Mouse (Mus musculus) forebrain, embryonic 12.5 days (tissue): ENCODE results near the gene Gm3404. TPM values are rescaled to one million over a fixed set of nuclear protein-coding genes. Genes with fewer than 3 reads are reported as not detected.
"Not testable (repeated sequence)": the region's sequence is repeated elsewhere in the genome, so short reads cannot be mapped to it uniquely, and the experiment has no call there.

Experiments
- ATAC-seq: fragments of 200-750 bp; cut with Nextera tagmentation; 2 replicates; pipeline ENCODE4 v1.8.0; 2017; ENCODE audit warnings: moderate TSS enrichment; ENCODE audit not compliant: low FRiP score
- H3K27ac ChIP-seq: fragments of 300-500 bp; sonication (generic); 2 replicates; pipeline ENCODE4 v1.5.1; 2016; ENCODE audit warnings: mild to moderate bottlenecking
- H3K27me3 ChIP-seq: fragments of 300-500 bp; sonication (generic); 2 replicates; pipeline ENCODE4 v1.6.1; 2016; ENCODE audit warnings: mild to moderate bottlenecking
- H3K36me3 ChIP-seq: fragments of 300-500 bp; sonication (generic); replicated peaks from 2 replicates; pipeline ENCODE4 v1.6.1; 2016; ENCODE audit warnings: mild to moderate bottlenecking
- H3K4me1 ChIP-seq: fragments of 300-500 bp; sonication (generic); 2 replicates; pipeline ENCODE4 v1.6.1; 2016
- H3K4me2 ChIP-seq: fragments of 300-500 bp; sonication (generic); 2 replicates; pipeline ENCODE4 v1.6.1; 2016; ENCODE audit warnings: mild to moderate bottlenecking, moderate library complexity
- H3K4me3 ChIP-seq: fragments of 300-500 bp; sonication (generic); replicated peaks from 2 replicates; pipeline ENCODE4 v1.5.1; 2016; ENCODE audit warnings: mild to moderate bottlenecking
- H3K9ac ChIP-seq: fragments of 300-500 bp; sonication (generic); 2 replicates; pipeline ENCODE4 v1.6.1; 2016; ENCODE audit warnings: mild to moderate bottlenecking
- H3K9me3 ChIP-seq: fragments of 300-500 bp; sonication (generic); 2 replicates; pipeline ENCODE4 v1.6.1; 2016
- WGBS: fragments of 180-500 bp; shearing (Covaris S2); methylation state at CpG from one replicate; pipeline ENCODE4 v1.1.7; 2016; 5-methylcytosine and 5-hydroxymethylcytosine counted together
- polyA plus RNA-seq: library from polyadenylated mRNA; unstranded; fragments of >200 nt; fragmentation: Nextera tagmentation; extraction: Ambion mirVana; gene quantifications from 2 replicates; pipeline ENCODE4 v1.2.1, GENCODE M21; 2016

The Gm3404 gene
- polyA plus RNA-seq, result not detected in 2 replicates

GRCm38 (mm10) chr5:146525501-146525900 lies at the start of gene Gm3404:
Gm3404 (plus strand) TSS chr5:146525801.
- H3K4me3 ChIP-seq, H3K9me3 ChIP-seq, H3K36me3 ChIP-seq, H3K27ac ChIP-seq, H3K27me3 ChIP-seq, H3K4me2 ChIP-seq, H3K9ac ChIP-seq, H3K4me1 ChIP-seq, ATAC-seq: not testable (repeated sequence)
- 91% methylated on average over 3 of the region's 3 CpGs for WGBS

- not testable (repeated sequence) for H3K36me3 ChIP-seq, H3K4me3 ChIP-seq, ATAC-seq, H3K4me2 ChIP-seq, H3K27ac ChIP-seq, H3K4me1 ChIP-seq, H3K9me3 ChIP-seq, H3K27me3 ChIP-seq, H3K9ac ChIP-seq
- WGBS, result 7% methylated on average over 4 of the region's 4 CpGs
Observed at GRCm38 (mm10) chr5:146479564-146479963, 46.0 kb upstream of the Gm3404 start.

GRCm38 (mm10) chr5:146481665-146482064 lies 43.9 kb upstream of the Gm3404 start, which contains the start of gene Gm6408:
Gm6408 (plus strand) TSS chr5:146481965.
- H3K27ac ChIP-seq, H3K4me1 ChIP-seq, H3K27me3 ChIP-seq, H3K4me3 ChIP-seq, H3K4me2 ChIP-seq, ATAC-seq, H3K9me3 ChIP-seq, H3K36me3 ChIP-seq, H3K9ac ChIP-seq: not testable (repeated sequence)
- WGBS, result 96% methylated on average over 3 of the region's 3 CpGs

GRCm38 (mm10) chr5:146488959-146489358 lies 36.6 kb upstream of the Gm3404 start:
- ATAC-seq, result not testable (repeated sequence)

GRCm38 (mm10) chr5:146491063-146491462 lies 34.5 kb upstream of the Gm3404 start, which contains the start of gene Gm6370:
Gm6370 (plus strand) TSS chr5:146491363.
- not testable (repeated sequence) for H3K9me3 ChIP-seq, H3K4me3 ChIP-seq, H3K36me3 ChIP-seq, H3K4me2 ChIP-seq, H3K4me1 ChIP-seq, ATAC-seq, H3K27me3 ChIP-seq, H3K9ac ChIP-seq, H3K27ac ChIP-seq
- WGBS, result no CpG with 5 or more reads among the region's 5 CpGs

More at GRCm38 (mm10) chr5:146488959-146489358, 36.6 kb upstream of the Gm3404 start:
- not testable (repeated sequence) for H3K9ac ChIP-seq, H3K4me2 ChIP-seq, H3K4me1 ChIP-seq, H3K36me3 ChIP-seq, H3K4me3 ChIP-seq, H3K9me3 ChIP-seq, H3K27me3 ChIP-seq, H3K27ac ChIP-seq
- 16% methylated on average over 3 of the region's 4 CpGs for WGBS

GRCm38 (mm10) chr5:146502099-146502498 lies 23.5 kb upstream of the Gm3404 start, which contains the start of gene 4930449I24Rik:
4930449I24Rik (plus strand) TSS chr5:146502399.
- H3K27ac ChIP-seq, H3K9ac ChIP-seq, H3K9me3 ChIP-seq, H3K4me3 ChIP-seq, ATAC-seq, H3K4me1 ChIP-seq, H3K27me3 ChIP-seq, H3K4me2 ChIP-seq, H3K36me3 ChIP-seq: not testable (repeated sequence)
- WGBS, result no CpG with 5 or more reads among the region's 5 CpGs

- not testable (repeated sequence) for ATAC-seq, H3K27ac ChIP-seq, H3K4me1 ChIP-seq, H3K9me3 ChIP-seq, H3K9ac ChIP-seq, H3K4me2 ChIP-seq, H3K27me3 ChIP-seq, H3K4me3 ChIP-seq, H3K36me3 ChIP-seq
- WGBS, result 86% methylated on average over 1 of the region's 5 CpGs
Observed at GRCm38 (mm10) chr5:146513823-146514222, 11.8 kb upstream of the Gm3404 start, which contains the start of gene Gm3402. Gm3402 (plus strand) TSS chr5:146514123.

GRCm38 (mm10) chr5:146537347-146537746 lies 11.7 kb downstream of the Gm3404 start, which contains the start of gene Gm3409:
Gm3409 (plus strand) TSS chr5:146537647.
- H3K9me3 ChIP-seq, H3K9ac ChIP-seq, ATAC-seq, H3K4me1 ChIP-seq, H3K4me3 ChIP-seq, H3K36me3 ChIP-seq, H3K27me3 ChIP-seq, H3K27ac ChIP-seq, H3K4me2 ChIP-seq: not testable (repeated sequence)
- WGBS, result 93% methylated on average over 3 of the region's 3 CpGs

- H3K4me1 ChIP-seq, H3K4me2 ChIP-seq, H3K27me3 ChIP-seq, H3K27ac ChIP-seq, H3K9me3 ChIP-seq, H3K9ac ChIP-seq, ATAC-seq, H3K36me3 ChIP-seq, H3K4me3 ChIP-seq: not testable (repeated sequence)
- no CpG with 5 or more reads among the region's 3 CpGs for WGBS
Observed at GRCm38 (mm10) chr5:146555836-146556235, 30.2 kb downstream of the Gm3404 start, which contains the start of gene Gm3415. Gm3415 (plus strand) TSS chr5:146556136.

- Histone ChIP-seq H3K4me1 (no peaks in the 10 kb centered on the region), H3K27ac (no peak overlapping the region), H3K27me3 (no peaks in the 10 kb centered on the region), H3K9ac (no peak overlapping the region), H3K4me3 (no peak overlapping the region), H3K4me2 (no peak overlapping the region), H3K36me3 (no peaks in the 10 kb centered on the region), H3K9me3 (no peaks in the 10 kb centered on the region)
- WGBS, result 78% methylated on average over 1 of the region's 1 CpGs
- no peak for ATAC-seq
Observed at GRCm38 (mm10) chr5:146564259-146564658, 38.7 kb downstream of the Gm3404 start.

GRCm38 (mm10) chr5:146567054-146567453 lies 41.5 kb downstream of the Gm3404 start:
- Histone ChIP-seq H3K4me3 (no peak overlapping the region), H3K4me2 (no peak overlapping the region), H3K27me3 (no peaks in the 10 kb centered on the region), H3K9me3 (no peaks in the 10 kb centered on the region), H3K4me1 (no peaks in the 10 kb centered on the region), H3K9ac (no peak overlapping the region), H3K27ac (no peak overlapping the region), H3K36me3 (no peaks in the 10 kb centered on the region)
- ATAC-seq, result no peak
- 64% methylated on average over 4 of the region's 4 CpGs for WGBS

- not testable (repeated sequence) for H3K9ac ChIP-seq, ATAC-seq, H3K27me3 ChIP-seq, H3K27ac ChIP-seq, H3K4me1 ChIP-seq, H3K36me3 ChIP-seq, H3K4me2 ChIP-seq, H3K9me3 ChIP-seq, H3K4me3 ChIP-seq
- 88% methylated on average over 6 of the region's 6 CpGs for WGBS
Observed at GRCm38 (mm10) chr5:146570179-146570578, 44.6 kb downstream of the Gm3404 start.
